Mouse (Mus musculus) lung, postnatal 0 days (tissue): ENCODE measurements around the gene Nmi.

Experiments used
- CTCF ChIP-seq: IDR thresholded peaks from 2 replicates; pipeline ENCODE4 v1.5.1; 2016; ENCODE audit warnings: antibody characterized with exemption, mild to moderate bottlenecking
- EP300 ChIP-seq: IDR thresholded peaks from 2 replicates; pipeline ENCODE4 v1.6.1; 2016; ENCODE audit warnings: antibody characterized with exemption, mild to moderate bottlenecking, control low read depth

DNA sequence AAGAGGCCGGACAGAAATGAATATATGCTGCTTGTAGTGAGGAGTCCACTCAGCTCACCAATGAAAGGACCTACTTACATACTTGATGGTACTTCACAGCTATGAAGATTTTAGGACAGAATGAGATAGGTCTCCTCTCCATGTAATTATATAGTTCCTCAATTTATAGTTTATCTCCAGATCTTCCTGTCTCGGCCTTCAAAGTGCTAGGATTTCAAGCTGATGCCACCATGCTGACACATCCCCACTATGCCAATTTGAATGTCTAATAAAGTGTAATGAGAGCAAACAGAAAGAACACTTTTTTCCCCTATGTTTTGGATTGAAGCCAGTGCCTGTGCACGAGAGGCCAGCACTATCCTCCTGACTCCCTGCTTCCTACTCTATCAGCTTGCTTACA lies 36.7 kb downstream of the Nmi start:
- TF ChIP-seq CTCF (no peak), EP300 (no peak)
